Mouse (Mus musculus): ENCODE results near the gene Cbll1. TPM values are rescaled to one million over a fixed set of nuclear protein-coding genes. Genes with fewer than 3 reads are reported as not detected.

Gene Cbll1
- polyA plus RNA-seq (2021): 13.2 TPM

DNA sequence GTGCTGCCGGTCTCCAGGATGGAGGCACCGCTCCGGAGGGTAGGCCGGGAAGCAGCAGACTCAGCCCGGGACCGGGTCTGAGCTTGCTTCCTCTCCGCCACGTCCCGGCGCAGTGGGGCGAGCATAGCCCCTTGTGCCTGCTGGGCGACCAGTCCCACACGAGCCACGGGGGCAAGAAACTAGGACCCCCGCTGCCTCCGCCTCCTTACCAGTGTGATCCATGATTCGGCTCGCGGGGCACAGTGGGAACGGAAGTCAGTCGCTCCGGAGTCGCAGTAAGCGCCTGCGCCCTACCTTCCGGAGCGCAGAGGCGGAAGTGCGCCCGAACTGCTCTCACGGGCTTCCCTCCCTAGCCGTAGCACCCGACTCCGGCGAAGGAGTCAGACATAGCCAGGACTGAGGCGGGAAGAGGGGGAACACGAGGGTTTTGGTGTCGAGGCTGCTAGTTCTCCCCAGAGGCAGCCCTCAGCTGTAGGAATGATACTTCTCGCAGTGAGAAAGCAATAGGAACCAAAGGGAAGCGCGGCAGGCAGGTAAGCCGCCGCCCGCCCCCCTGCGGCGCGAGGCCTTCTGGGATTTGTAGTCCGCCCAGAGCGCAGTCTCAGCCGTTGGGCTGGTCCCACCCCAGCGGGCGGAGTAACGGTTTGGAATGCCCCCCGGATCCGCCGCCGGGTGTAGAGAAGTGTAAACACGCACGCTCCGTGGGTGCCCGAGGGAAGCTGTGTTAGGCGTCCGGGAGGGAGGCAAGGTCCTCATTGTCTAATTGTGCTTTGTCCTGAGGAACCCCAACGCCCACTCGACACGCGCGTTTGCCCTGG, at the start of gene Cbll1:
Cbll1 (minus strand) TSS at position 303 of the 818 bp plus-strand sequence.
- ATAC-seq (peak; percentile 97), DNase-seq (ENCODE audit: low read depth, low spot score) (peak; percentile 70)
- H3K27me3 ChIP-seq: no peaks in the 10 kb centered on the region
- in situ Hi-C loops (cut with MboI; ENCODE audit: low pct_unique_long_range_greater_than_20kb): loop anchor here (10.0 kb wide), 4 partner anchors 125 to 425 kb away; partner anchors contain the start of genes Cog5 and Dus4l
- CTCF ChIA-PET: no interaction called here
- POLR2A ChIA-PET: interaction anchor here (0.6 to 1.0 kb wide), 3 partner anchors 60 to 235 kb away, joined by 3 read pairs; partner anchors contain the start of gene Lamb1
- no peak for TF ChIP-seq CTCF (IDR thresholded peaks at IDR 0.05)

DNA sequence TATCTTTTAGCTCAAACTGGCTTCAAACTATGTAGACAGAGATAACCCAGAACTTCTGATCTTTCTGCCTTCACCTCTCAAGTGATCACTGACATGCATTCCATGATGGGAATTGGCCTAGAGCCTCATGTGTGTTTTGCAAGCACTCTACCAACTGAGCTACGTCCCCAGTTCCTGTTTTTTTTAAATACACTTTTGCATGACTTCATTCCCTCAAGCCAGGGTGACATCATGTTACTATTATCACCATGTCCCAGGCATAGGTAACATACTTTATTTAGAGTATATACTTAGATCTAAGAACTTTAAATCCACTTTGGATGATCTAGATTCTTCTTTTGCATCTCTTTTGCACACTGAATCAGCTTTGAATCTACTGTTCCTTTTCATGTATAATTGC, 46.6 kb upstream of the Cbll1 start:
- TF ChIP-seq CTCF (IDR thresholded peaks at IDR 0.05): no peak
- ATAC-seq (no peak), DNase-seq (ENCODE audit: low read depth, low spot score) (no peak)
- ChIA-PET CTCF (interaction anchor here (1.4 kb wide), 1 partner anchor 19 kb away, joined by 4 read pairs; no protein-coding TSS in a partner anchor), POLR2A (no interaction called here)
- in situ Hi-C loops (cut with MboI; ENCODE audit: low pct_unique_long_range_greater_than_20kb): no loop called here
- H3K27me3 ChIP-seq: peaks cover 20% of the 10 kb centered on the region

DNA sequence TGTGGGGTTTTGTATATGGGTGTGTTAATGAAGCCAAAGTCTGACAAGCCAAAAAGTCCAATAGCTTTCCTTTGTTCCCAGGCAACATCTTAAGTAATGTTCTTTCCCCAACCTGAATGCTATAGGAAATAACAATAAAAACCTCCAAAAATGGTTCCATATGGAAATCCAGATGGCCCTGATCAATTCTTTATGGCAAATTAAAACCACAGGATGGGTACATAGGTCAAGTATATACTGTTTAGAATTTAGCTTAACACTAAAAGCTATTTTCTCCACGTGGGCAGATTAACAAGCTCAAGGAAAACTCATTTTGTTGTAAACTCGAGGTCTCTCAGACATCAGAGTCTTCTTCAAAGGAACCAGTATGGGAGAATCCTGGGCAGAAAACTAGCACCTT, 45.8 kb upstream of the Cbll1 start:
- peaks cover 20% of the 10 kb centered on the region for H3K27me3 ChIP-seq
- TF ChIP-seq CTCF (IDR thresholded peaks at IDR 0.05): no peak
- in situ Hi-C loops (cut with MboI; ENCODE audit: low pct_unique_long_range_greater_than_20kb): no loop called here
- ChIA-PET CTCF (interaction anchor here (1.4 kb wide), 1 partner anchor 18 kb away, joined by 4 read pairs; no protein-coding TSS in a partner anchor), POLR2A (no interaction called here)
- ATAC-seq (no peak), DNase-seq (ENCODE audit: low read depth, low spot score) (no peak)

DNA sequence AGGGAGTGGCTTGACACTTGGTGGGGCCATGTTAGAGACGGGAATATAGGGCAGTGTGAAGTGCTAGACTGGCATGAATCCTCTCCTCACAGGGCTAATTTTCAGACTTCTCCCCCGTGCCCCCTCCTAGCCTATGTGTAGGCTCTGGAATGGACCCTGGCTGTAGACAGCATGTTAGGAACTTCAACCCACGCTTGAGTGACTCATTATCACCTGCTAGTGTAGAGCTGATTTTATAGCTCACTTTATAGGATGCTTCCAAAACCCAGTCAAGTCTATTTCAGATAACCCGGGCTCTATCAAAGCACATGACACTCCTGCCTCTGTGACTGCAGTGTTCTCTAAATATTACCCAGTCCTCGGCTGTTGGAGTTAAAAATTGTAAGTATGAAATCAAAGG, 42.1 kb upstream of the Cbll1 start:
- POLR2A ChIA-PET: no interaction called here
- no peak for ATAC-seq
- CTCF ChIA-PET: no interaction called here
- in situ Hi-C loops (cut with MboI; ENCODE audit: low pct_unique_long_range_greater_than_20kb): no loop called here
- no peak for DNase-seq (ENCODE audit: low read depth, low spot score)
- no peak for TF ChIP-seq CTCF (IDR thresholded peaks at IDR 0.05)
- peaks cover 12% of the 10 kb centered on the region for H3K27me3 ChIP-seq

DNA sequence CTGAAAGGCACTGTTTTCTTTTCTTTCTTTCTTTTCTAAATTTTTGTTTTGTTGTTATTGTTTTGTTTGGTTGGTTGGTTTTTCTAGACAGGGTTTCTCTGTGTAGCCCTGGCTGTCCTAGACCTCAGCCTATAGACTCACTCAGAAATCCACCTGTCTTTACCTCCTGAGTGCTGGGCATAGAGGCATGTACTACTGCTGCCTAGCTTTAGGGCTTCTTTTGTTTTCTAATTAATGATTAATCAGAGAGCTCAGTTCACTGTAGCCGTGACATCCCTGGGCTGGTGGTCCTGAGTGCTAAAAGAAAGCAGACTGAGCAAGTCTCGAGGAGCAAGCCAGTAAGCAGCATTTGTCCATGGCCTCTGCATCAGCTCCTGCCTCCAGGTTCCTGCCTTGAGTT, 40.4 kb upstream of the Cbll1 start:
- peaks cover under 1% of the 10 kb centered on the region for H3K27me3 ChIP-seq
- no peak for TF ChIP-seq CTCF (IDR thresholded peaks at IDR 0.05)
- in situ Hi-C loops (cut with MboI; ENCODE audit: low pct_unique_long_range_greater_than_20kb): no loop called here
- CTCF ChIA-PET: interaction anchor here (1.5 kb wide), 1 partner anchor 28 kb away, joined by 3 read pairs; no protein-coding TSS in a partner anchor
- DNase-seq (ENCODE audit: low read depth, low spot score) (no peak), ATAC-seq (no peak)
- POLR2A ChIA-PET: interaction anchor here (0.5 to 0.8 kb wide), 2 partner anchors 25 to 479 kb away, joined by 3 to 5 read pairs; no protein-coding TSS in a partner anchor

DNA sequence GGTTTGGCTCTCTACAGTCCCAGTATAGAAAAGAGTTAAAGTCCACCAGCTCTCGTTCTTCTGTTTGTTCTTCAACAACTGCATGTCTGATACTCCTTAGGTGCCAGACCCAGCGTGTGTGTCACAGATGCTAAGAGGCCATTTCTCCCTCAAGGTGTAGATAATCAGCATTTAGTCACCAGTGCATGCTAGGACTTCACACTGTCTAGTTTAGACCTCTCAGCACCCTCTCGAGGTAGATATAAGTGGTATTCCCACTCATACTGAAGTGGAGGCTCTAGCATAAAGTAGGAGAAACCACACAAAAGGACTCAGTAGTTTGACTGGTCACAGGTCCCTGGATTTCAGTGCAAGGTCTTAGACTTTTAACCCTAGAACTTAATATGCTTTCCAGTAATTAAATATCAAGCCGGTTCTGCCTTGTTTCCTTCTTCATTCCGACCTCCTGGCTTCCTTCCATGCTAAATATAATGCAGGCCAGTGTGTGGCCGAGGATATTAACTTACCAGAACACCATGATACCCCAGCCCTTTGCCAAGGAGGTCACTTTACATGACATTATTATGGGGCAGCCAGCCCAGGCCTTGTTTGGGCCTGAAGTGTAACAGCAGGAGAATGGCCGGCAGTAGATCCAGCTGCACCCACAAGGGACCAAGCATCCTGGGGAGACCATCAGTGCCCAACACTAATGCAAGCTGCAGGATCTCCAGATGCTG, 38.3 kb upstream of the Cbll1 start:
- ATAC-seq (no peak), DNase-seq (ENCODE audit: low read depth, low spot score) (no peak)
- ChIA-PET POLR2A (no interaction called here), CTCF (interaction anchor here (1.0 to 1.5 kb wide), 2 partner anchors 16 to 23 kb away, joined by 3 read pairs; no protein-coding TSS in a partner anchor)
- no peaks in the 10 kb centered on the region for H3K27me3 ChIP-seq
- in situ Hi-C loops (cut with MboI; ENCODE audit: low pct_unique_long_range_greater_than_20kb): no loop called here
- TF ChIP-seq CTCF (IDR thresholded peaks at IDR 0.05): no peak

DNA sequence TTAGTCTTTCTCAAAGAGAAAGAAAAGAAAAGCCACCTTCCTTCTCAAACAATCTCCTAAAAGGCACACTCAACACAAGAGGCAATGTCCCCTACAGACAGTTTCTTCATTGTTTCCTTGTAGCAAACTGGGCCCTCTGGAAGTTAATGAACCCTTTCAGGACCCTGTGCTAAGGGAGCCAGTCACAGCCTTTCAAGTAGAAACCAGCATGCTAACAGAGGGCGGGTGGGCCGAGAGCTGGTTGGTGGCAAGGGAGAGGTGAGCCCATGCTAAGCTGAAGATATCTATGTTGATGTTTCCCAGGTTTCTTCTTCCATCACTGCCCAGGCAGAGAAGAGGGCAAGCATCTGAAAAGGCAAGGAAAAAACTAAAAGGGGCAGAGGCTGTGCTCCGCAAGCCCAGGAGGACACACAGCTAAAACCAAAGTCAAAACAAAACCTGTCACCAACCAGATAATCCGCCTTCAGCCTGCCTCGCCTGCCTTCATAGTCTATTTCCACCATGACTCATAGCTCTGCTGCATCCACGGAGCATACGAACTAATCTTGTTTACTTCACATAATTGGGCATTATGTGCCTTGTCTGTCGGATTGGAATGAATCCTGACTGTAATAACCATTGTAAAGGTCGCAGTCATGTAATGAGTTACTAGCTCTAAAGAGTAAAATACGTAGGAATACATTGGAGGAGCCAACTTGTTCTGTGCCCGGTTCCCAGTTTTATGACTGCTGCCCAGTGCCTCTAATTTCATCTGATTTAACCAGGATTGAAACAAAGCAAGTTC, 34.8 kb upstream of the Cbll1 start:
- CTCF ChIA-PET: interaction anchor here (1.2 to 1.8 kb wide), 3 partner anchors 12 to 30 kb away, joined by 3 to 4 read pairs (median 4); no protein-coding TSS in a partner anchor
- no peak for TF ChIP-seq CTCF (IDR thresholded peaks at IDR 0.05)
- peak; percentile 54 for DNase-seq (ENCODE audit: low read depth, low spot score)
- POLR2A ChIA-PET: no interaction called here
- H3K27me3 ChIP-seq: peaks cover 4% of the 10 kb centered on the region
- peak; percentile 35 for ATAC-seq
- in situ Hi-C loops (cut with MboI; ENCODE audit: low pct_unique_long_range_greater_than_20kb): no loop called here

DNA sequence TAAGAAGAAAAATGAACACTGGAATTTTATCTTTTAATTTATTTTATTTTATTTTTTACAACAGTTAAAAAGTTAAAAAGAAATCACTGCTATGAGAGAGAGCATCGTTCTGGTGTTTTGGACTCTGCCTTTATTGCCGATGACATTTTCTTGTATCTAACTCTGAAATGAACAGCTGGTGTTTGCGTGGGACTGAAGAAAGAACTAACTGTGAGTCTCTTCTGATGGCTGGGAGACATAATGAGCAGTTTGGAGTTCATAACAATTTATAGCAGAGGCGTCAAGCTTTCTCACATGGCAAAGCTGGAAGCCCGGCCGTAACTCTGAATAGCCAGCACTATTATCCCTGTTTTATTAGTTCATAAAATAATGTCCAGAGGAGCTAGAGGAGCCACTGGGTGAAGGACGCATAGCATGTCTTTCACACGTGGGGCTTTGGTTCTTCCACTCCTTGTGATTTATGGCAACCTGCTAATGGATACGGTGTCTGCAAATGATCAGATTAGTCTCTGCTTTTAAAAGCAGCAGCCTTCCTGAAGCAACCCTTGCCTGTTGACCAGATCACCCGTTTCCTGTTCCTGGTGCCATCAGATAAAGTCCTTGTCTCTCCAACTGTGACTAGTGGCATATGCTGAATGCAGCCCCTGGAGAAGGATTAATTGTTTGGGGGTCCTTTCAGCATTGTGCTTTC, 33.9 kb upstream of the Cbll1 start:
- DNase-seq (ENCODE audit: low read depth, low spot score): no peak
- ChIA-PET CTCF (interaction anchor here (1.2 to 1.8 kb wide), 3 partner anchors 11 to 31 kb away, joined by 3 to 4 read pairs (median 4); no protein-coding TSS in a partner anchor), POLR2A (interaction anchor here (0.6 kb wide), 1 partner anchor 51 kb away, joined by 4 read pairs; no protein-coding TSS in a partner anchor)
- peaks cover 4% of the 10 kb centered on the region for H3K27me3 ChIP-seq
- in situ Hi-C loops (cut with MboI; ENCODE audit: low pct_unique_long_range_greater_than_20kb): no loop called here
- no peak for ATAC-seq
- TF ChIP-seq CTCF (IDR thresholded peaks at IDR 0.05): no peak

DNA sequence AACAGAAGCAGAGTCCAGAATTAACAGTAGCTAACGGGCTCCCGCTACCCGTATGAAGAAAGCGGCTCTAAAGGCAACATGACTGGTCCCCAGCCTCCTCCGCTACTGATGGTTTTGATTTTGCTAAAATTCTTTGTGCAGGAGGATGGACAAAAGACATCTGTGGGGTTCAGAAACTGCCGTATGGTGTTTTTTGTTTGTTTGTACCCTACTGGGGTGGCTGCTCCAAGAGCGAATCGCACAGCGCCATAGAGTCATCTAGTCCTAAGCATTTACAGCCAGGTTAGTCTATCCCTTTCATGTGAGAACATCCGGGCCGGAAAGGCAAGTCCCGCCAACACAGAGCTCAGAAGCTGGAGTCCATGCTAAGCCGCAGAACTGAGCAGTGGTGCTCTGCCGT, 32.6 kb upstream of the Cbll1 start:
- DNase-seq (ENCODE audit: low read depth, low spot score) (no peak), ATAC-seq (no peak)
- POLR2A ChIA-PET: no interaction called here
- peaks cover 4% of the 10 kb centered on the region for H3K27me3 ChIP-seq
- in situ Hi-C loops (cut with MboI; ENCODE audit: low pct_unique_long_range_greater_than_20kb): no loop called here
- CTCF ChIA-PET: no interaction called here
- TF ChIP-seq CTCF (IDR thresholded peaks at IDR 0.05): no peak

All from Patski (cell line).